Mouse (Mus musculus) neural tube, embryonic 10.5 days (tissue): ENCODE measurements around the gene Tspan9.

Experiments used
- DNase-seq: peaks from one replicate; pipeline ENCODE4 v3.0.0-alpha.2; 2017; ENCODE audit warnings: low spot score; ENCODE audit errors: extremely low spot score

Tspan9 gene

DNA sequence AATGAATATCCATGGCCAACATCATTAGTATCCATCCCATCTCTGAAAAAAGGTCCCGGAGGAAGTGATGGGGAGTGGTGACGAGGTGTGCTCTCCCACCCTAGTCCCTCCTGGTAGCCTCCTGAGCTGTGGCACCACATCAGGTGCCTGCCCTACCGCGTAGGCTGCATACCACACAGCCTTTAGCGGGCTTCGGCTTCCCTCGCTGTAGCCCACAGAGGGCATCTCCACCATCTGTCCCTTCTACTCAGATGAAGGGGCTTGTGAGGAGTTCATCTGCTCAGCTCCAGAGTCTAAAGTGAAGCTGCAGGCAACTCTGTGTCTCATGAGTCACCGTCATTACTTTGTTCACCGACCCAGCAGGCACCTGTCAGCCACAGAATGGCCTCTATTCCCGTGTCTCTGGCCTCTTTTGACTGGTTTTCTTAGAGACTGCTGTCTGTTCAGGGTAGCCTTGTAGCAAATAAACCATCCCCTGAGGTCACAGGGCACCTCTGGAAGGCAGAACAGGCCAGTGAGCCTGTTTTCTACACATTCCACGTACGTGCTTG, 154.4 kb downstream of the Tspan9 start:
- no peak for DNase-seq

DNA sequence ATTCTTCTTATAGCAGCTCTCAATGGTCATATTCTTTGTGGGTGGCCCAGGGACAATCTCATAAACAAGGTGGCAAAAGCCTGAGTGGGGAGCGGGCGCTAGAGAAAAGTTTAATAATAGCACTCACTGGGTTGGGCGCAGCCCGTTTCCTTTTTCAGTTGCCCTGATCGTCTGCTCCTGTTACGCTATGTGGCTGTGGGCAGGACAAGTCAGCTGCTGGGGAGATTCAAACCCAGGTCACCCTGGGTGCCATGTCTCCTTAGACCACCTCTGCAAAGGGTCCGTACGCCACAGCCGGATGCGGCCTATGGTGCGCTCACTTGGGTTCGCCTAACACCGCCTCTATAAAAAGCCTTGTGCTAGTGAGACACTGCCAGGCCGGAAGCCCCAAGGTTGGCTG, 156.0 kb downstream of the Tspan9 start:
- DNase-seq, result no peak

DNA sequence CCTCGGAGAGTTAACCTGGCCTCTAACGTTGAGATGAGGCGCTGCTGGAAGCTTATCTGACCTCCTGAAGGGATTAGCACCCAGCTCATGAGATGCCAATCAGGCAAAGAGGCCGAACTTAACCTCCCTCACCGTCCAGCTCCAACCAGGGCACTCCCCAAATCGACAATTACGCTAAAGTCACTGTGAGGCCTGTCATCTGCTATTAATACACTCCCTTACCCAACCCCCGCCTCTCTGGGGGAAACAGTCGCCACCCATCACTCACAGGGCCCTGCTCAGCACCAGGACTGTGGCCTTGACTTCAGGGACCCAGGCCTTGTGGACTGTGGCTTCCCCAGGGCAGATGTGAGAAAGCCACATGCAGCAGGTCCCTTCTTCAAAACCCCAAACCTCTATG, 157.0 kb downstream of the Tspan9 start:
- no peak for DNase-seq

DNA sequence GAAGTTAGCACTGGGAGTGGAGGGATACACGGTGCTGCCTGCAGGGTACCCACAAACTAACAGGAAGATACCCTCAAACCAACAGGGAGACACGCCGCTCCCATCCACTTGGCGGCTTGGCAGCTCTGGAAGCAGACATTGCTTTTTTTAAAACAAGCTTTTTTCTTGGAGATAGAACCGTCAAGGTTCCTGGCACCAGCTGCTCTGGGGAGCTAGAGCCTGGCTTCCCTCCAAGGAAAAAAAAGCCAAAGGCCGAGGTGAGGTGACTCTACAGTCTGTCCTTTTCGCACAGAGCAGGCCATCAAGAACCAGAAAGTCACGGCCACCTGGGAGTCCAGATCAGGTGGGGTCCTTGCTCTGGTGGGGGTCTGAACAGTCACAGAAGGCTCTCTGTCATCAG, 162.2 kb downstream of the Tspan9 start:
- no peak for DNase-seq

DNA sequence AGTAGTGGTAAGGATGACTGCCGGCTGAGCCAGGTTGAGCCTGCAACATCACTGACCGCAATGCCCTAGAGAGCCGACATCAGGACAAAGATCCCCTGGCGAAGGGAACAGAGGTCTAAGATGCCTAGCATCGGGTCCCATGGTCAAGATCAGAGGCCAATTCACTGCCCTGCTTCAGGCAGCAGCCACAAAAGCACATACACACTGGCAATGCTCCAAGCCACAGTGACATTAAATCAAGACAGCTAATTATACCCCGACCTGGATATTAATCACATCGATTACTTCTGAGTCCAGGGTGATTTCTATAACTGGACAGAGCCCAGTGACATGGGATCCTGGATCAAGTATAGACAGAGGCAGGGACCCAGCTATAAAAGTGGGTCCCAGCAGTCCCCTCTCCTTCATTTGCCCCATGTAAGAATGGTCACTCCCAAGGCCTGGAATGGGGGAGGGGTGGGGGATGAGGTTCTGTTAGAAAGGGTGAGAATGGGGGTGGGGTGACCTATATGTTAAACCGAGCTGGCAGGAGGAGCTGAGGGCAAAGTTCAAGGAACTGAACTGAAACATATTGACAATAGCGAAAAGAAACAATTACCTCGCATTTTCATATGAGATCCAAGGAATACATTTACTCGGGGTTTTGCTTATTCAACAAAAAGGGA, 162.9 kb downstream of the Tspan9 start:
- DNase-seq, result no peak

DNA sequence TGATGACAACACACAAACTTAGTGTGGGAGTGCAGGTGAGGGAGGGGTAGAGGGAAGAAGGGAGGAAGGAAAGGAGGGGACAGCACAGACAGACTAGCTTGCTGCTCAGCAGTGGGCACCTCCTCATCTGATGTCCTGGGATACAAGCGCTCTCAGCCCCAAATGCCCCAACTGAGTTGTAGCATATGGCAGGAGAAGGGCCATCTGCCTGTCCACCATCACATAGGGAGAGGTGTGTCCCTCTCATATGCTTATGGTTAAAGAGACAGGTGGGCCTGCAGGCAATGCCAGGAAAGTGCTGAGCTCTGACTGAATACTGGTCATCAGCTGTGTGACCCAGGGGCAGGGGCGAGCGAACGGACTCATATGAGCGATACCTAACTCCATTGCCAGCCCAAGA, 163.6 kb downstream of the Tspan9 start:
- DNase-seq, result no peak

DNA sequence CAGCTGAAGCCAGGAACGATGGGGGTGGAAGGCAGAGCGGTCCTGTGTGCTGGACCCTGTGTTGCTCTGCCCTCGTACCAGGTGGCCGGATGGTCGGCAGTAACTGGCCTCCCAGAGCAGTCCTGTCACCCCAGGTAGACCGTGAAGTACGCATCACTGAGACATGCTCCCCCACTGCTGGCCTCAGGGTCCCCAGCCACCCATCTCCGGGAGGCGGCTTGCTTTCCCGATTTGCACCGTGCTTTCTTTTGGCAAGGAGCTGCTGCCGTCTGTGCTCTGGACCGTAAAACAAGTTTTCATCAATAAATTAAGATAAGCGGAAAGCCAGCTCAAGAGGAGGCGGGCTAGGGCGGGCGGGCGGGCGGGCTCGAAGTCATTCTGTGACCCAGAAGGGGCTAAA, 164.5 kb downstream of the Tspan9 start:
- DNase-seq, result no peak

DNA sequence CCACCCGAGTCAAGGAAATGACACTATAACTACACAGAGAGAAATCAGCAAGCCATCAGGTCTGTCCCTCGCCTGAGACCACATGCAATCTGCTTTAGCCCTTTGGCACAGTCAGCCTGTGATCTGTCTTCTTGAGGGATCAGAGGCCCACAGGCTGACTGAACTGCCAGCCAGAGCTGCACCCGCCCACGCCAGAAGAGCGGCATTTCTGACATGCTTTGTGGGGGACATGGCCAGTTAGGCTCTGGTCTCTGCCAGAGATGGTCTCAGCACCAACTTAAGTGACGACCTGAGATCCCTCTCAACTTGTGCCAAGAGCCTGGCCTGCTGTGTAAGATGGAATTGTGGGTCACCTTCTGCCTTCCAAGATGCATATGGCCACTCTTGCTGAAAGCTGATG, 166.7 kb downstream of the Tspan9 start:
- DNase-seq, result no peak

DNA sequence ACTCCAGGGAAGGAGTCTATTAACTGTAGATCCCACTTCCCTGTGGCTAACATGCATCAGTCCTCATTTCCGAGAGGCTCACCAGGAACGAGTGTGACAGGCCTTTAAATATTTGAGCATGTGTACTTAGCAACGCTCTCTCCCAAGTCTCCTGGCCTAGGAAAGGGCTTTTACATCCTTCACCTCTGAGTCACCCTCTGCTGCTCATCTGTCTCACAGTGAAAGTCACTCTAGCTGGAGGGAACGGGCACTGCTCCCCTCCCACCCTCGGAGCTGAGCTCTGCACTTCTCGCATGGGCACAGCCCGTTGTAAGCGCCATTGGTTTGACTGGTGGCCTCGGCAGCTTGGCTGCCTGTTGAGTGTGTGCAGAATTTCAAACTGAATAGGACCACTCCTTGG, 169.4 kb downstream of the Tspan9 start:
- no peak for DNase-seq

DNA sequence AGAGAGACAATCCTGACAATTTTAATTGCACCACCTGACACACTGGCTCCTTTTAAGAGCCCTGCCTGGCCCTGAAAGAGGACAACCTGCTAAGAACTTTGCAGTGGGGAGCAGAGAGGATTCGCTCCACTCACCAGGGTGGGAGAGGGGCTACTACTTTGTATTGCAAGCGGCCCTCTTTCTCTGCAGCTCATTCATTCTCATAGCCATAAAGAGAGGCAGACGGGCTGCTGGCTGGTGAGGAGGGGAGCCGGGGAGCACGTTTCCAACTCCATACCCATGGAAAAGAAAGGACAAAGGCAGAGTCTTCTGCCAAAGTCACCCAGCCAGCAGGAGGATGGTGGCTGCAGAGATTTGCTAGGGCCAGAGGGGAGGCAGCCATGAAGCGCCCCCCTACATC, 169.8 kb downstream of the Tspan9 start:
- DNase-seq, result no peak

DNA sequence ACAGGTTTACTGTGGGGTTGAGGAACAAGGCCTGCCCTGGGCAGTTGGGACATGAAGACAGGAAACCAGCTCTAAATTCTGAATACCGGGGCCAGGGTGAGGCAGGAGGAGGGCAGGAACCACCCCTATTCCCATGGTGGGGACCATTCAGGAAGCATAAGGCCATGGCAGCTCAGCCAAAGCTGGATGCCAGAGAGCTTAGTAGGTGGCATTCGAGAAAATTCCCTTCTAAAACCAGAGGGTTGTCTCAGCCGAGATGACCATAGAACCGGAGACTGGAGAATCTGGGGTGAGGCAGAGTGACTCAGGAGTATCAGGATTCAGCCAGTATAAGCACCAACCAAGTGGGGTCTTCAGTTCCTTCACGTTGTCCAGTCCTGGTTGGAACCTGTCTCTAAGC, 171.5 kb downstream of the Tspan9 start:
- DNase-seq, result no peak

DNA sequence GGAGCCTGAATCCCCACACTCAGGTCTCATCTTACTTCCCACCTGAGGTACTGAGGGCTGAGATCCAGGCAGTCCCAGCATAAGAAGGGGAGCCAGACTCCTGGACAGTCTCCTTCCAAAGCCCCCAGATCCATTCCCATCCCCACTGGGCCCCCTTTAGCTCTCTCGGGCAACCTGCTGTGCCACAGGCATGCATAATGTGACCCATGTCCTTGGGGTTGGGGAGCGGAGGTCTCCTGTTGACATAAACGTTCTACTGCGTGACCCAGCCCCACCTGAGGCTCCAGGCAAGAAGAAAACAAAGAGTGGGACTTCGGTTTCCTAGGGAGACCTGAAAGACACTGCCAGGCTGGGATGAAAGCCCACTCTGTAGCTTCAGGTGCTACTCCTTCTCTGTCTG, 172.5 kb downstream of the Tspan9 start:
- DNase-seq, result no peak

DNA sequence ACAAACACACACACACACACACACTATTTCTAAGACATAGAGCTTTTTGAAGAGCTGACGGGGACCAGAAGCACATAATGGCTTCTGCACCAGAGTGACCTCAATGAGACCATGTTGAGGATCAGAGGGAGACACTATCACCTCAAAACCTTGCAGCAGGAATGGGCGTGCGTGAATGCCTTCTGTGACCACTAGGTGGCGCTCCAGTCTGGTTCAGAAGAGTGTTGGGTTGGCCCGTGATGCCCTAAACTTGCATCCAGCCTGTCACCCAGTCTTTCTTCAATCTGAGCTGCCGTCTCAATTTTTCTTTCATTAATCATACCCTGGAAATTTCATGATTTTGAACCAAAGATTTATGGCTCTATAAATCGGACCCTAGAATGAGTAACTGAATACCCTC, 173.3 kb downstream of the Tspan9 start:
- peak; percentile 83 for DNase-seq

DNA sequence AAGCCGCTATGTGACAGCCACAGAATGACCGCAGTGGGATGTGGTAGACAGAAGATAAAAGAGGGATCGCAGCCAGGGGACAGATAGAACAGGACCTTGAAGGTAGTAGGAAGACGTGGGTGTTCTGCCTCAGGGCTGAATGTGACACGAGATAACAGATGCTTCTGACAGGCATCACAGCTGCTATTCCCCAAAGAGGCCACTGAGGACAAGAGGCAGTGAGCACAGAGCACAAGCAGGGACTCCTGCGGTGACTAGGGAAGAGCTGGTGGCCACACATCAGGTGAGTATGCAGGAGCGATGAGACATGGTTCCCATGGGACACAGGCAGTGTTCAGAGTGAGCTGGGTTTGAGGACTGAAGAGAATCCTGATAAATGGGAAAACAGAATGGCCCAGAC, 173.7 kb downstream of the Tspan9 start:
- no peak for DNase-seq

DNA sequence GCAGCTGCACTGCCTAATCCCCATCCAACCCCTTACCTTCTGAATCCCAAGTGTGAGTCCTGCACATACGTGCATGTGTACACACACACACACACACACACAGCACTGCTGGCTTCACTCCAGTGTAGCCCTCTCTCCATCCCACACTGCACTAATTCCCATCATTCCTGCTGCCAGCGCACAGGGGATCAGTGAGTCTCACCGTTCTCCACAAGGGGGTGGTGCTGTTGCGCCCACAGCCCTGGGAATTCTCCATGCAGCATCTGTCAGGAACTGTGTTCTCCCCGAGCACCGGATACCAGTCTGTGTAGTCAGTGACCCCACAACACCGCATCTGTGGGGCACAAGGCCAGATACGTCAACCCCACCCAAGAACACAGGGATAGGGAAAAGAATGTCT, 177.9 kb downstream of the Tspan9 start:
- DNase-seq, result no peak

DNA sequence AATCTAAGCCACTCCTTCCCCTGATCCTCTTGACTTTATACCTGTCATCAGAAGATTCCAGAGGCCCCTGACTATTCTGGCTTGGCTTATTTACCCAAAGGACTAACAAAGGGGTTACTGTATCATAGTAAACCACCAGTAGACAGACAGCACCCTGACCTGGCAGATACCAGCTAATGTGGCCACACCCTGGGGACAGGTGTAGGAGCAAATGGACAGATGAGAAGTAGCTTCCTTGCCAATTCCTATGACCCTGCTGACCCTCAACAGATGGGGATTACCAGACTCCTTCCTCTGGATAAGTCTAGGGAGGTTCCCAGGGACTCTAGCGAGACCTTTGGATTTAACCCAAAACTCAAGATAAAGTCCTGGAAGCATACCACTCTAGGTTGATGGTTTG, 183.2 kb downstream of the Tspan9 start:
- no peak for DNase-seq

DNA sequence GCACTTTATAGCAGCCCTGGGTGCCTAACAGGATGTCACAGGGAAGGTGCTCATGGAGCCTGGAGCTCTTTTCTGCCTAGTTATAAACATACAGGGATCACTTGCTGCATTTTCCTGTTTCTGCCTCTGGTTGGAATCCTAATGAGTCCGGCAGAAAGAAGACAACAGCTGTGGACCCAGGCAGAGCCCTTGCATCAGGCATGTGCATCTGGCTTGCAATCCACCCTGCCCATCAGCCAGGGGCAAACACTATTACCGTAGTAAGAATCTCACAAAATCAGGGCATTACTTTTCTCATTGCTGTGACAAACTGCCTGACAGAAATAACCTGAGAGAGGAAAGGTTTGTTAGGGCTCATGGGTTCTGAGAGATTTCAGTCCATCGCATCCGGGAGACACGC, 187.2 kb downstream of the Tspan9 start:
- no peak for DNase-seq

DNA sequence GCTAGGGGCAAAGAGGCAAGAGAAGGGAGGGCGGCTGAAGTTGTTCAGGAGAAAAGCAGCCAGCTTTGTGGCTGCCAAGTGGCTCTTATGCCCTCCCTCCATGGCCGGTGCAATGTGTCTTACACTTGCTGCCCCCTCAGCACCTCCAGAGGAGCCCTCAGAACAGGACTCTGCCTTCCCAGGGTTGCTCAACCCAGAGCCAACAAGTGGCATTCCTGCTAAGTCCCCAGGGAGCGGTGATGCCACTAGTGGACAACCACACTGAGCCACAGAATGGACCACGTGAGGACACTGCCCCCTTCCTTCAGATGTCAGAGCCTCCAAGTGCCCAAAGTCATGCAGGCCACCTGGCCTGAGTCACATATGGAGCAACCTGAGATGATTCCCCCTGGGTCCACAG, 190.3 kb downstream of the Tspan9 start:
- no peak for DNase-seq

DNA sequence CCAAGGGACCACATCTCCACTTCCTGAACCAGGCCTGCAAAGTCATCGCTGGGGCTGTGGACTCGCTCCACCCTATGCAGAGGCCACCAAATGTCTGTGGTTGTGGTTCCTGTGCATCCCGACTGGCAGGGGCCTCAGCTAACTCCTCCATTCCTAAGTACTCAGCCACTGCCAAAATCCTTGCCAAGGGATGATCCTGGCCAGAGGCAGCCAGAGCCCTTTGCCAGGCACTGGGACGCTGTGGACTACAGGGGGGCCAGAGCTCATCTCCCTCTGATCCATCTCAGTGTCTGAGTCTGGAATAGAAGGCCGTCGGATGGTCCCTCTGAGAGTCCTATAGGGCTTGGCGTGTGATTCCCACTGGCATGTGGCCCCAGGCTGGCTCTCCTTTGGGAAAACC, 193.5 kb downstream of the Tspan9 start:
- DNase-seq, result no peak

DNA sequence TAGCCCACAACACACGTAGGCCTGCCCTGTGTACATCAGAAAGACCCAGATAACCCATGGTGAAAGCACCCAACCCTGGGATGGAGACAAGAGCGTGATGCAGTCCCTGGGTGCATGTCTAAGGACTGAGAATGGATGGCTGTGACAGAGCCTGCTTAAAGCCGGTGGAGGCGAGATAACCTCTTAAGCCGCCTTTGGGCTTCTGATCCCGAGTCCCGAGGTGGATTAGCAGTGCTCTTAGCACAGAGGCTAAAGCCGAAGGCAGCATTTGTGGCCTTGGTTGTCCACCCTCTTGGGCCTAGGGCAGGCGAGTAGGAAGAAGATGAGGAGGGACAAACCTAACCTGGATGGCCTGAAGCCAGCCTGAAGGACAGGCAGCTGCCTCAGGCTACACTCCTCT, 194.7 kb downstream of the Tspan9 start:
- DNase-seq, result no peak

DNA sequence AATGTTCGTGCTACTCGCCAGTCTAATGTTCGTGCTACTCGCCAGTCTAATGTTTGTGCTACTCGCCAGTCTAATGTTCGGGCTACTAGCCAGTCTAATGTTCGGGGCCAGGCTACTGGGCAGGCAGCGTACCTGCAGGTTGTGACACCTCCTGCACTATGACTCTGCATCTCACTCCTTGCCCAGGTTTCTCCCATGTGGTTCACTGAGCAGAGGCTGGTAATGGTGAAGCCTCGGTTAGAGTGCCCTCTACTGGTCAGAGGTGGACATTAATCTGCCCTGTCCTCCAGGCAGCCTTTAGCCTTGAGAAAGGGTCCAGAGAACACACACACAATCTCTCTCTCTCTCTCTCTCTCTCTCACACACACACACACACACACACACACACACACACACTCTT, 197.7 kb downstream of the Tspan9 start:
- peak; percentile 80 for DNase-seq

DNA sequence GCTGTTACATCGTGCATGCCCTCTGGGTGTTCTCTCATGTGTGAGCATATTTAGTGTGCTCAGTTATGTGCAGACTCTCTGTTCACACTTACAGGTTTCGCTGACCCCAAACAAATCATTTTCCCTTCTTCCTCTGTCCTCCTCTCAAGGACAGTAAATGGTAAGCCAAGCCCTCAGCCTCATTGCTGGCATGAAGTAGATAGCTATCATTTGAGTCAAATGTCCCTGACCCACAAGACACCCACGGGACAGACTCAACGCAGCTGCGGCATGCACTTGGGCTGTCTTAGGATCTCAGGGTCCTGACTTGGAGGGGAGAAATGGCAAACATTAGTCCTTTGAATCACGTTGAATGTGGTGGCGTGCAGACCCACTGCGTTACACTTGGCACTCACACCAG, 201.0 kb downstream of the Tspan9 start:
- no peak for DNase-seq

DNA sequence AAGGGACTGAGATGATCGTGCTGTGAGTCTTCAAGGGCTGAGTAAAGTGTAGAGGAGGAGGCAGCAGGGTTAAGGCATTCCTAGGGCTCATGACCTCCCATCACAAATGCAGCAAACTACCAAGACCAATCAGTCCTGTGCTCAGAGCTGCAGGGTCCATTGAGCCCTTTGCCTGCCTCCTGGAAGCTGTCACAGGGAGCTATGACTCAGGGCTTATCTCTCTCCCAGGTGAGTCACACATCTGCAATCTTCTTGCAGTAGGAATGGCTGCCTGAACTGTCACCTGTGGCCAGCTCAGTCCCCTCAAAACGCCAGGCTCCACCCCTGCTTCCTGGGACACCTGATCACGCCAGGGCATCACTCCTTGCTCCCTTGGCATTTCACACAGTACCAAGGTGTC, 208.3 kb downstream of the Tspan9 start:
- no peak for DNase-seq

DNA sequence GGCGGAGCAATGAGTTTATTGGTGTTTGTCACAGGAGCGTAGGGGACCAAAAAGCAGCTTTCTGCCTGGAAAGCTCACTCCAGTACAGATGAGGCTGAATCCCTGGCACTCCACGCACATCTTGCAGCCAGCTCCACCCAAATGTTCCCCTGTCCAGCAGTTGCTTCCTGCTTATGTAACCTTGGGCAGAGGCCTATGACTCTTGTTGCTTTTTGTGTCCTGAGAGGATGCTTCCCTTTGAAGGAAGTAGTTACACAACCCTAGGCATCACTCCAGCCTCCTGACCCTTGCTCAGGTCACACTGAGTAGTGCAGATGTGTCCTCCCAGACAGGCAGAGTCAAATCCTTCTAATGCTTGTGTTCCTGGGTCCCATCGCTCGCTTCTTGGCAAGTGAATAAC, 209.6 kb downstream of the Tspan9 start:
- DNase-seq, result no peak
